Mouse (Mus musculus) thymus, adult 2 months (tissue): ENCODE results near the gene Prrc2b.

Source experiments
- CTCF ChIP-seq: fragments of 200-500 bp; IDR thresholded peaks from 2 replicates; pipeline ENCODE4 v1.5.1; 2012; ENCODE audit warnings: mild to moderate bottlenecking, control low read depth, low read length, moderate library complexity, borderline replicate concordance; ENCODE audit not compliant: control insufficient read depth, poor library complexity, insufficient read depth; ENCODE audit errors: extremely low read depth
- POLR2A ChIP-seq: fragments of 200-500 bp; IDR thresholded peaks from 2 replicates; pipeline ENCODE4 v1.6.1; 2012; ENCODE audit warnings: mild to moderate bottlenecking, low read length, control low read depth, moderate library complexity; ENCODE audit not compliant: control insufficient read depth, poor library complexity, insufficient read depth; ENCODE audit errors: extremely low read depth

DNA sequence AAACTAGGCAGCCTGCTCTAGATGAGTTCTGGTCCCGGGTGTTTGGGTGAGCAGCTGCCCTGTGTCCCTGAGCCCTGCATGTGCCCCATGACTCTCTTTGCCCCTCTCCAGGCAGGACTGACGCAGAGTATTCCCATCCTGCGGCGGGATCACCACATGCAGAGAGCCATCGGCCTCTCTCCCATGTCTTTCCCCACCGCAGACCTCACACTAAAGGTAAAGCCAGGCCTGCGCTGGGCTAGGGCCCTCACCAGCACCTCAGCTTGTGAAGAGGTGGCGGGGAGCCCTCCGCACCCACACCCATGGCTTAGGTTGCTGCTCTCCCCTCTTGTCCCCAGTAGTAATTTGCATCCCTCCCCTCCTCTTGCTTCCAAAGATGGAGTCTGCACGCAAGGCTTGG, 70.1 kb downstream of the Prrc2b start:
- TF ChIP-seq CTCF (no peak), POLR2A (no peak)
